Mouse (Mus musculus): ENCODE data around the gene Egfem1.

The Egfem1 gene

GRCm38 (mm10) chr3:29081952-29082295 lies at the start of gene Egfem1:
TSS of gene Egfem1 (plus strand) at chr3:29082023.
- DNase-seq = no peak

- no peak for DNase-seq
Measured at GRCm38 (mm10) chr3:29033107-29033506, 48.7 kb upstream of the Egfem1 start.

- DNase-seq = no peak
Measured at GRCm38 (mm10) chr3:29036146-29036545, 45.7 kb upstream of the Egfem1 start.

- no peak for DNase-seq
Measured at GRCm38 (mm10) chr3:29036620-29037019, 45.2 kb upstream of the Egfem1 start.

GRCm38 (mm10) chr3:29040064-29040463 lies 41.8 kb upstream of the Egfem1 start:
- DNase-seq = no peak

- DNase-seq = no peak
Measured at GRCm38 (mm10) chr3:29046281-29046680, 35.5 kb upstream of the Egfem1 start.

GRCm38 (mm10) chr3:29047273-29047932 lies 34.4 kb upstream of the Egfem1 start:
- DNase-seq = no peak

- no peak for DNase-seq
Measured at GRCm38 (mm10) chr3:29063156-29063555, 18.7 kb upstream of the Egfem1 start.

GRCm38 (mm10) chr3:29068428-29069098 lies 13.3 kb upstream of the Egfem1 start:
- DNase-seq = no peak

GRCm38 (mm10) chr3:29071315-29071714 lies 10.5 kb upstream of the Egfem1 start:
- DNase-seq = no peak

GRCm38 (mm10) chr3:29081517-29081916 lies 306 bp upstream of the Egfem1 start:
- DNase-seq = no peak

GRCm38 (mm10) chr3:29082296-29082995 lies 623 bp downstream of the Egfem1 start:
- DNase-seq = no peak

GRCm38 (mm10) chr3:29082996-29083350 lies 1.1 kb downstream of the Egfem1 start:
- no peak for DNase-seq

GRCm38 (mm10) chr3:29098467-29098866 lies 16.6 kb downstream of the Egfem1 start:
- DNase-seq = no peak

GRCm38 (mm10) chr3:29106016-29106723 lies 24.3 kb downstream of the Egfem1 start:
- no peak for DNase-seq

- DNase-seq = no peak
Measured at GRCm38 (mm10) chr3:29107134-29107533, 25.3 kb downstream of the Egfem1 start.

GRCm38 (mm10) chr3:29110321-29110720 lies 28.5 kb downstream of the Egfem1 start:
- no peak for DNase-seq

GRCm38 (mm10) chr3:29114517-29114916 lies 32.7 kb downstream of the Egfem1 start:
- DNase-seq = no peak

- no peak for DNase-seq
Measured at GRCm38 (mm10) chr3:29117379-29117778, 35.6 kb downstream of the Egfem1 start.

- DNase-seq = no peak
Measured at GRCm38 (mm10) chr3:29122556-29122955, 40.7 kb downstream of the Egfem1 start.

GRCm38 (mm10) chr3:29132054-29132931 lies 50.5 kb downstream of the Egfem1 start:
- no peak for DNase-seq

- no peak for DNase-seq
Measured at GRCm38 (mm10) chr3:29134509-29134908, 52.7 kb downstream of the Egfem1 start.

Measured in thymus, postnatal 14 days (tissue).